Mouse (Mus musculus): ENCODE results near the gene Plcg1. TPM values are rescaled to one million over a fixed set of nuclear protein-coding genes. Genes with fewer than 3 reads are reported as not detected.

Plcg1 gene
- polyA plus RNA-seq, 1 experiment from 2014 or later, result 52.8 TPM

DNA sequence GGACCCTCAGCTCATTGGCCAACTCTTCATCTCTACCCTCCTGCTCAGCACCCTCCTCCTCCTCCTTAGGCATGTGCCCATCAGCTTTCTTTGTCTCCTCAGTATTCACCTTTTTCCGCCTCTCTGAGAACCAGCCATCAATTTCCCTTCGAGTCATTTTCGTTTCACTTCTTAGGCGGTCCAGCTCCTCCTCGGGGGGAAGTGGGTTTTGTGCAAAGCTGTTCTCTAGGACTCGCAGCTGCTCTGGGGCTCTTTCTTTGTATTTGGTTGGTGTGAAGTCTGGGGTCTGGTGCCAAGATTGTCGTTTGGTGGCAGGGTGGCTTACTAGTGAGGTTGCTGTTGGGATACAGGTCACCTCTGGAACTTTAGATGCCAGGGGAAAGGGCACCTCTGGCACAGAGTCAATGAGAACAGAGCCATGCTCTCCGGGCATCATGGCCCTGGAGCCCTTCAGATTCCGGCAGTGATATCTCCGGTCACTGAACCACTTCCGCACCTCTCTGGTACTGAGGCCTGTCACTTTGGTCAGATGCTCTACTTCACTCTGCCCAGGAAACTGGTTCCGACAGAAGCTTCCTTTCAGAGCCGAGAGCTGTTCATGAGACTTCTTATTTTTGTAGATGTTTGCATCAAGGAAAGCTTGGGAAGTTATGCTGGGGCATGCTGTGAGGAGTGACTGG lies 49.2 kb downstream of the Plcg1 start:
- 88% methylated on average over 13 of the region's 13 CpGs for WGBS

DNA sequence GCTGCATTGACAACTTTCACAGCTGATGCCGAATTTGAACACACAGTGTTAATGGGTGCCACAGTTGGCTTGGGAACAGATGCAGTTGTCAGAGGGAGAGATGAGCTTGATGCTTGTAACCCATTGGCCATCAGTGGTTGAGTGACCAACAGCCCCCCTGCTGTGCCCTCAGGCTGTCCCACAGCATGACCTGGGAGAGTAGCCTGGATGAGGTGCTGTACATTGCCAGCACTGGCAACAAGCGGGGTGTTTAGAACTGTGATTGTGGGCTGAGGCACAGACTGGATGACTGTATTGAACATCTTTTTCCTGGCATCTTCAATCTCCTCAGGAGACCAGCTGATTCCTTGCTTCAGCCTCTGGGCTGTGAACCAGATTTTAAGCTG lies 49.7 kb downstream of the Plcg1 start:
- WGBS, result 94% methylated on average over 2 of the region's 2 CpGs
- Histone ChIP-seq H3K4me2 (no peak overlapping the region), H3K9me3 (replicated peaks) (no peaks in the 10 kb centered on the region), H3K4me3 (replicated peaks) (no peak overlapping the region), H3K27me3 (no peaks in the 10 kb centered on the region), H3K4me1 (no peaks in the 10 kb centered on the region), H3K36me3 (peaks cover 31% of the 10 kb centered on the region), H3K9ac (no peak overlapping the region), H3K27ac (no peak overlapping the region)
- ATAC-seq (replicated peaks; ENCODE audit: low FRiP score), result no peak

More for the DNA sequence above, 49.2 kb downstream of the Plcg1 start:
- no peak overlapping the region for H3K9ac ChIP-seq
- ATAC-seq (replicated peaks; ENCODE audit: low FRiP score), result no peak
- no peaks in the 10 kb centered on the region for H3K27me3 ChIP-seq
- peaks cover 31% of the 10 kb centered on the region for H3K36me3 ChIP-seq
- H3K9me3 ChIP-seq (replicated peaks), result no peaks in the 10 kb centered on the region
- H3K4me1 ChIP-seq, result no peaks in the 10 kb centered on the region
- no peak overlapping the region for H3K27ac ChIP-seq
- H3K4me2 ChIP-seq, result no peak overlapping the region
- H3K4me3 ChIP-seq (replicated peaks), result no peak overlapping the region

DNA sequence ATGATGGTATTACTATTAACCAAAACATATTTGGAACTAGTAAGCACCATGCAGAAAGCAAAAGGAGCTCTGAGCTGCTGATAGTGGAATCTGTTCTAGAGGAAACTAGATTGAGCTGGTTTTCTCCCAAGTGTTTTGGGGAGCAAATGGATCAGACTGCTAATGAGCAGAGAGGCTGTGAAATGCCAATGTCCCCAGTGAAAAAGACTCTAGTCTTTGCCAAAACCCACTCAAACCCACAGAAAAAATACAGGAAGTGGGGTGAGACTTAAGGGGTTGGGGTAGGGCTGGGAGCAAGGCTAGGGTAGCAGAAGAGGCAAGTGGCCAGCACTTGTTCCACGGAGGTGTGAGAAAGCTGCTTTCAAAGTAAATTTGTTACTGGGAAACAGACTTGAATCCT lies 55.2 kb downstream of the Plcg1 start:
- 54% methylated on average over 1 of the region's 1 CpGs for WGBS
- no peak overlapping the region for H3K4me3 ChIP-seq (replicated peaks)

DNA sequence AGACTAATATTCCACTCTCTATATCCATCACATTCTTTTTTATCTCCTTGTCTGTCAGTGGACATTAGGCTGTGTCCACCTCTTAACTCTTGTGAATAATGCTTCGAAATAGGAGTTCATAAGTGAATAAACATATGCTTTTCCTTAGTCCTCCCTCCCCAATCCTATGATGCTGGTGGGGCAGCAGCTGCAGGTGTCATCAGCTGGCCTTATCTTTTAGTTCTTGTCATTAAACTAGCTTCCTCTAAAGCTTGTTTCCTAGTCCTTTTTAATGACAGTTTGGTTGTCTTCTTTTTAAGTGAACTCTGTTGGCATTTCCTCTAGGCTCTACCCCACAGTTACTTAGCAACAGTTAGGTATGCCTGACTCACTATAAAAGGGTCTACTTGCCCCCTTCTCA lies 57.9 kb downstream of the Plcg1 start:
- Histone ChIP-seq H3K27ac (no peak overlapping the region), H3K9me3 (replicated peaks) (no peaks in the 10 kb centered on the region), H3K9ac (no peak overlapping the region), H3K4me3 (replicated peaks) (no peak overlapping the region), H3K36me3 (no peaks in the 10 kb centered on the region), H3K4me2 (no peak overlapping the region), H3K27me3 (no peaks in the 10 kb centered on the region), H3K4me1 (no peaks in the 10 kb centered on the region)
- ATAC-seq (replicated peaks; ENCODE audit: low FRiP score), result no peak
- 91% methylated on average over 1 of the region's 1 CpGs for WGBS

More for the DNA sequence above, 55.2 kb downstream of the Plcg1 start:
- Histone ChIP-seq H3K9ac (no peak overlapping the region), H3K9me3 (replicated peaks) (no peaks in the 10 kb centered on the region), H3K27me3 (no peaks in the 10 kb centered on the region), H3K36me3 (peaks cover 8% of the 10 kb centered on the region), H3K4me1 (no peaks in the 10 kb centered on the region), H3K27ac (no peak overlapping the region), H3K4me2 (no peak overlapping the region)
- ATAC-seq (replicated peaks; ENCODE audit: low FRiP score), result no peak

DNA sequence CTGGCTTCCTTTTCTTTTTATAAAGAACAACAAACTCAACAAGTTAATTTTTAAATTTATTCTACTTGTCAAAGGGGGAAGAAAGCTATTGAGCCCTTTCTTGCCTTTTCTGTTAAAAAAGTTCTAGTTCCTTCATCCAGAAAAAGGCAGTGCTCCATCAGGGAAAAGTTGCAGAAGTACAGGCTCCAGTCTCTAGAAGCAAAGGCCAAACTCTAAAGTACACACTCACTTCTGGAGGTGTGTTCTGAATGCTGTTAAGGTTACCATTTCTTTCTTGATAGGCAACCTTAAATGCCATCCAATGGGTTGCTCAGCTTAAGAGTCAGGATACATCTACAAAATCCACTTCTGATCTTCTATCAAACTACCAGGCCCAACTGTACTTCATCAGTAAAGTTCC lies 58.6 kb downstream of the Plcg1 start:
- no peaks in the 10 kb centered on the region for H3K27me3 ChIP-seq
- no peaks in the 10 kb centered on the region for H3K9me3 ChIP-seq (replicated peaks)
- no peak for ATAC-seq (replicated peaks; ENCODE audit: low FRiP score)
- H3K4me2 ChIP-seq, result no peak overlapping the region
- H3K36me3 ChIP-seq, result no peaks in the 10 kb centered on the region
- no peak overlapping the region for H3K9ac ChIP-seq
- H3K4me1 ChIP-seq, result no peaks in the 10 kb centered on the region
- H3K27ac ChIP-seq, result no peak overlapping the region
- H3K4me3 ChIP-seq (replicated peaks), result no peak overlapping the region

DNA sequence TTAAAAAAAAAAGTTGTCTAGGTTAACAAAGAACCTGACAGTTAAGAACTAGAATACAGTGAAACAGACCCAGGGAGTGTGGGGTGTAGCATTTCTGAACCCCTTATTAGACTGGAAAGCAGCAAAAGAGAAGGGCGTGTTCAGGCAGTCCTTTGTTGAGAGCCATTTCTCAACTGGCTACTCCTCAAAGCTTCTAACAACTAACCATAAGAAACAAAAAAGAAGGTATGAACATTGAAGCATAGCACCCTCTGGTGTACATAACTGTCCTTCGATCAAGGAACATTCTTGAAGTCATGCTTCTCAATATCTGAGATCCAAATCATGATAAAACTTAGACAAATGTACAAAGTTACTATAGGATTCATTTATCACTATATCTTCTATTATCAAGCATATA lies 62.0 kb downstream of the Plcg1 start:
- WGBS, result 62% methylated on average over 2 of the region's 2 CpGs
- no peak for ATAC-seq (replicated peaks; ENCODE audit: low FRiP score)
- no peaks in the 10 kb centered on the region for H3K4me1 ChIP-seq

DNA sequence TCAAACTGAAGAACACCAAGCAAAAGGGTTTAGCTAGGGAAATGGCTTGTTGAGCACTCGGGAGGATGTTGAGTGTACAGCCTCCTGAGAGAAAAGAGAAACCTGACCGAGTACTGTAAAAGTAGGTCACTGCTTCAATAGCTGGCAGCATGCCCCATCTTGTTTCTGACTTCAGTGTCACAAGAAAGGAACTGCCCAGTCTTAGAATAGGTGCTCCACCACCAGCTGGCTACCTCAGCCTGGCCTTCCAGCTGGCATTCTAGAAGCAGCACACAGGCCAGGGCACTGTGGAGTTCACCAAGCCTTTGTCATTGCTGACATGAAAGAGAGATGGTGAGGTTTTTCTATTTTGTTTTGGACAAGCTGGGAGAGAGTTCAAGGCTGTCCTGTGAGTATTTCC lies 65.9 kb downstream of the Plcg1 start:
- H3K4me3 ChIP-seq (replicated peaks), result no peak overlapping the region
- no peaks in the 10 kb centered on the region for H3K27me3 ChIP-seq
- H3K27ac ChIP-seq, result no peak overlapping the region
- no peak for ATAC-seq (replicated peaks; ENCODE audit: low FRiP score)
- no peak overlapping the region for H3K9ac ChIP-seq
- no peaks in the 10 kb centered on the region for H3K36me3 ChIP-seq
- WGBS, result 62% methylated on average over 2 of the region's 2 CpGs
- H3K4me2 ChIP-seq, result no peak overlapping the region
- H3K9me3 ChIP-seq (replicated peaks), result no peaks in the 10 kb centered on the region
- no peaks in the 10 kb centered on the region for H3K4me1 ChIP-seq

More for the DNA sequence above, 62.0 kb downstream of the Plcg1 start:
- H3K36me3 ChIP-seq, result no peaks in the 10 kb centered on the region
- H3K27ac ChIP-seq, result no peak overlapping the region
- H3K4me2 ChIP-seq, result no peak overlapping the region
- H3K27me3 ChIP-seq, result no peaks in the 10 kb centered on the region
- H3K9ac ChIP-seq, result no peak overlapping the region
- no peaks in the 10 kb centered on the region for H3K9me3 ChIP-seq (replicated peaks)
- H3K4me3 ChIP-seq (replicated peaks), result no peak overlapping the region

DNA sequence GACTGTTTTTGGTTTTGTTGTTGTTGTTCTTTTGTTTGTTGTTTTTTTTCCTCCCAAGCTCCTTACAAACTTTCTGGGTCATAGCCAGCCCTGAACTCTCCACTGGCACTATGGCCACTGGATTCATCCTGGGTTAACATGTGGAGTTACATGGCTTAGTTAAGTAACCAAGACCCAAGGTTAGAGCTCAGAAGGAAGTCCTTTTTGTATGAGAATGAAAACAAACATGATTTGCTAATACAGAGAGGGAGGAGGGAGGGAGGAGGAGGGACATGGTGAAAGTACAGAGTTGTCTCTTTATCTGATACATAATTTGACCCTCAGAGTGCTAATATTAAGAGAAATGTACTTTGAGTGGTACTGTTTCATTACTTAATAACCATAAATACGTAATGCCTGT lies 67.1 kb downstream of the Plcg1 start:
- Histone ChIP-seq H3K27me3 (no peaks in the 10 kb centered on the region), H3K4me1 (no peaks in the 10 kb centered on the region), H3K4me3 (replicated peaks) (no peak overlapping the region), H3K4me2 (no peak overlapping the region), H3K27ac (no peak overlapping the region), H3K9me3 (replicated peaks) (no peaks in the 10 kb centered on the region), H3K36me3 (no peaks in the 10 kb centered on the region), H3K9ac (no peak overlapping the region)
- 91% methylated on average over 1 of the region's 1 CpGs for WGBS
- ATAC-seq (replicated peaks; ENCODE audit: low FRiP score), result no peak

DNA sequence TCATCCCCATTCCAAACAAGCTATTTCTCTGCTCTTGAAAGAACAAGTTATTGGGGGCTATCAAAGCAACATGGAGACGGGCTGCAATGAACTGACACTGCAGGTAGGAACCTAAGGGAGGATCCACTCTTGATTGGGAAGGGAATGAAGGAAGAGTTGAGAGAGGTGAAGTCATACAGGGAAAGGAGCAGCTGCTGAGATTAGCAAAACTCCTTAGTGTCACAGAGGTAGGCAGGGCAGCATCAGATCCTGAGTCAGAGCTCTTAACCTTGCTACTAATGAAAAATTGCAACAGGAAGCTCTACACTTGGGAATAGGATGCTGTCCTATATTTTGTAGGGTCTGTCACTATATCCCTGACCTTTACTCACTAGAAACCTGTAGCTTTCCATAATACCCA lies 69.9 kb downstream of the Plcg1 start:
- Histone ChIP-seq H3K9me3 (replicated peaks) (no peaks in the 10 kb centered on the region), H3K4me2 (no peak overlapping the region), H3K9ac (no peak overlapping the region), H3K4me1 (peaks cover 10% of the 10 kb centered on the region), H3K27ac (no peak overlapping the region), H3K4me3 (replicated peaks) (no peak overlapping the region), H3K27me3 (no peaks in the 10 kb centered on the region), H3K36me3 (no peaks in the 10 kb centered on the region)
- no peak for ATAC-seq (replicated peaks; ENCODE audit: low FRiP score)
- 92% methylated on average over 1 of the region's 1 CpGs for WGBS

DNA sequence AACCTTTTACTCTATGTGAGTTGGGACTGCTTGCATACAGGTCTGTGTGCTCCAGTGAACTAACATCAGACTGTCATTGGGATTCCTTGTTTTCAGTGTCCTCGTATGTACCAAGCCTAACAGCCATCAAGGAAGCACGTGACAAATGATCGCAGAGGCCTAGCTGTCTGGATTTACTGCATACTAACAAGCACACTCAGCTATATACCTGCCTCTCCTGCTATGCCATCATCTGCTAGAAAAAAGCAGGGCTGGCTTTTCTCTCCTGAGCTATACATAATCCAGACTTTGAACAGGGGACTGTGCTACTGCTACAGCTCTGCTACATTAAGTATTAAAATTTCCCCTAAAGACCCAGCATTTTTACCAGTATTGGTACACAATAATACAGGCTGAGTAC lies 71.2 kb downstream of the Plcg1 start:
- Histone ChIP-seq H3K27me3 (no peaks in the 10 kb centered on the region), H3K36me3 (no peaks in the 10 kb centered on the region), H3K9ac (no peak overlapping the region), H3K9me3 (replicated peaks) (no peaks in the 10 kb centered on the region), H3K4me3 (replicated peaks) (no peak overlapping the region), H3K4me2 (no peak overlapping the region), H3K4me1 (peaks cover 15% of the 10 kb centered on the region), H3K27ac (no peak overlapping the region)
- WGBS, result 72% methylated on average over 3 of the region's 3 CpGs
- no peak for ATAC-seq (replicated peaks; ENCODE audit: low FRiP score)

DNA sequence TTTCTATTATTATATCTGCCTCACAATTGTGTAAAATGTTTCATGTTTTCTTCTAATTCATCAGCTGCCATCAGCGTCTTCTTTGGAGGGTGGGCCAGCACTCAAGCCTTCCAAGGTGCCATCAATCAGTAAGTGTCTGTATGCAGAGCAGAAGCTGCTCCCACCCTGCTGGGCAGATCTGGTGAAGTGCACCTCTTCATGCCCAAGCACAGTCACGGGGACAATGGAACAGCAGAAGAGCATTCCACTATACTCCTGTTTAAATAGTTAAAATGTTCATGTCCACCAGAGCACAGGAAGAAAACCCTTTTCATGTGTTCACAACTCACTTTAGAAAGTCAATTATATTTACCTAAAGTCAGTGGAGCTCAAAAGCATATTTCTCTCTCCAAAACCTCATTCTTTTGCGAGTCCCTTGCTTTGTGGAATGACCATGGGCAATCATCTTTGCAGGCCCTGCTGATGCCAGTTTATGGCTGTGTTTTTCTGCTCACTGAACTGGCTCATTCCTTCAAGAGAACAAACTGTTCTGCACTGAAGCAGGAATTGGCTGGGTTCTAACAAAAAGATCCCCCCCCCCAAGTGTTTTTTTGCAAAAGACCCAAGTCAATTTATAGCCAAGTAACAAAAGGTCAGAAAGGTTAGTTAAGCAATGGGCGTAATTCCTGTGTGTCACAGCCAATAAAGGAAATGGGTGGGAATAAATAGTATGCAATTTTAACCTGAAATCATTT lies 73.9 kb downstream of the Plcg1 start:
- Histone ChIP-seq H3K4me2 (no peak overlapping the region), H3K27me3 (no peaks in the 10 kb centered on the region), H3K9me3 (replicated peaks) (no peaks in the 10 kb centered on the region), H3K9ac (no peak overlapping the region), H3K36me3 (no peaks in the 10 kb centered on the region), H3K27ac (peak overlapping the region; percentile 49), H3K4me1 (peaks cover 16% of the 10 kb centered on the region), H3K4me3 (replicated peaks) (no peak overlapping the region)
- 28% methylated on average over 4 of the region's 4 CpGs for WGBS
- no peak for ATAC-seq (replicated peaks; ENCODE audit: low FRiP score)

DNA sequence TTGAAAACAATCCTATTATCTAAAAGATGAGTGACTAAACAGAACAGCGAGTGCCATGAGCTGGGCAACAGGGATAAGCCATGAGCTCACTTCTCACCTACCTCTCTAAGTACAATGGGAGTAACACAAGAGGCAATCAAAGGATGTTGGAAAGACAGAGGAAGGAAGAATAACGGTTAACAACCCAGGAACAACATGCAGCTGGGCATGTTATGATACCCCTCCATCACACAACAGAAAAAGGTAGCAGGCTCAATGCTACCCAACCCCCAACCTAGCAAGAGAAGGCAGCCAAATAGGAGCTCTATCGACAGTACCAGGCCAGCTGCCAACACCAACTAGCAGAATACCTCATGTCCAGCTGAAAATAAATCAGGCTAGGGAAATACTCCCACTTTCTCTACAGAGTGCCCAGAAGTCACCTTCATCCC lies 75.0 kb downstream of the Plcg1 start:
- Histone ChIP-seq H3K36me3 (no peaks in the 10 kb centered on the region), H3K27me3 (no peaks in the 10 kb centered on the region), H3K4me2 (no peak overlapping the region), H3K4me3 (replicated peaks) (no peak overlapping the region), H3K27ac (no peak overlapping the region), H3K4me1 (peaks cover 19% of the 10 kb centered on the region), H3K9me3 (replicated peaks) (no peaks in the 10 kb centered on the region), H3K9ac (no peak overlapping the region)
- 25% methylated on average over 3 of the region's 3 CpGs for WGBS
- ATAC-seq (replicated peaks; ENCODE audit: low FRiP score), result no peak

DNA sequence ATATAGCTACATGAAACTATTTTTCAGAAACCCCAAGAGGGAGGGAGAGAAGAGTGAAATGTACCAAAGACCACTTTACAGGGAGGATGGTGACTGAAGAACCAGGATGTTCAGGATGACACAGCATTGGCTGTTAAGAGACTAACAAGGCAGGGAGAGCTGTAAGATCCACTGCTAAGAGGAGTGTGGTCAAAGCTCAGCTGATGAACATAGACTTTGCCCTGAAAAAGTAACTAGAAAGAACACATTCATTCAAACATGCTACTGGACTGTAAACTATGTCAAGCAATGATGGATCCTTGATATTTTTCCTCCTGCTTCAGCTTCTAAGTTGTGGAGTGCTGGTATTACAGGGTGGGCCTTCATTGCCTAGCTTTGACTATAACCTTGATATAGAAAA lies 79.3 kb downstream of the Plcg1 start:
- Histone ChIP-seq H3K9me3 (replicated peaks) (no peaks in the 10 kb centered on the region), H3K4me3 (replicated peaks) (no peak overlapping the region), H3K9ac (no peak overlapping the region), H3K27ac (no peak overlapping the region), H3K36me3 (peaks cover 3% of the 10 kb centered on the region; the same call in 1 of the 2 replicates), H3K4me1 (peaks cover 11% of the 10 kb centered on the region; the same call in 1 of the 2 replicates), H3K4me2 (no peak overlapping the region), H3K27me3 (no peaks in the 10 kb centered on the region)
- ATAC-seq (replicated peaks; ENCODE audit: low FRiP score), result no peak

Data from kidney, embryonic 15.5 days (tissue).